Mouse (Mus musculus) heart, adult 2 months (tissue): ENCODE measurements around the gene Gabbr2. TPM values are rescaled to one million over a fixed set of nuclear protein-coding genes. Genes with fewer than 3 reads are reported as not detected.

ENCODE experiments used
- DNase-seq, 2 experiments: peaks; one replicate each; pipeline ENCODE4 v3.0.0; 2021
- H3K27ac ChIP-seq: fragments of 200-600 bp; 2 replicates; pipeline ENCODE4 v1.8.1; 2022
- H3K27me3 ChIP-seq: fragments of 200-500 bp; 2 replicates; pipeline ENCODE4 v1.6.1; 2012; ENCODE audit warnings: mild to moderate bottlenecking, low read length, inconsistent platforms, mixed read lengths; ENCODE audit not compliant: control insufficient read depth, insufficient read depth
- H3K36me3 ChIP-seq: fragments of 200-500 bp; 2 replicates; pipeline ENCODE4 v1.6.1; 2012; ENCODE audit warnings: low read length, inconsistent platforms; ENCODE audit not compliant: control insufficient read depth, insufficient read depth
- H3K4me1 ChIP-seq: fragments of 200-500 bp; 2 replicates; pipeline ENCODE4 v1.6.1; 2011; ENCODE audit warnings: low read length; ENCODE audit not compliant: control insufficient read depth, insufficient read depth
- H3K4me3 ChIP-seq: fragments of 200-600 bp; 2 replicates; pipeline ENCODE4 v1.8.1; 2022
- H3K79me2 ChIP-seq: fragments of 200-500 bp; replicated peaks from 2 replicates; pipeline ENCODE4 v1.6.1; 2012; ENCODE audit warnings: mild to moderate bottlenecking, inconsistent platforms, low read length, moderate library complexity, mixed read lengths; ENCODE audit not compliant: control insufficient read depth, insufficient read depth
- H3K9ac ChIP-seq: fragments of 200-500 bp; 2 replicates; pipeline ENCODE4 v1.6.1; 2012; ENCODE audit warnings: low read depth, mild to moderate bottlenecking, control low read depth, inconsistent platforms, low read length, mixed read lengths
- CTCF ChIP-seq: fragments of 200-600 bp; IDR thresholded peaks from 2 replicates; pipeline ENCODE4 v1.8.1; 2022; ENCODE audit warnings: antibody characterized with exemption, mild to moderate bottlenecking, moderate library complexity
- EP300 ChIP-seq: fragments of 200-500 bp; IDR thresholded peaks from 2 replicates; pipeline ENCODE4 v1.6.1; 2011; ENCODE audit warnings: low read depth, low read length, control low read depth; ENCODE audit not compliant: insufficient read depth
- POLR2A ChIP-seq: fragments of 200-500 bp; IDR thresholded peaks from 2 replicates; pipeline ENCODE4 v1.6.1; 2011; ENCODE audit warnings: mild to moderate bottlenecking, low read depth, low read length, control low read depth; ENCODE audit not compliant: insufficient read depth
- WGBS: fragments of 180-500 bp; shearing (Covaris S2); methylation state at CpG from one replicate; pipeline ENCODE4 v1.1.7; 2018; 5-methylcytosine and 5-hydroxymethylcytosine counted together
- intact Hi-C: fragments of 180-260 bp; cut with DNase I; formaldehyde crosslinking; loops from one replicate; pipeline ENCODE4 v1.15.1; 2025
- polyA plus RNA-seq: library from polyadenylated mRNA; depleted of rRNA; stranded (reverse); fragments of >200 nt; gene quantifications from 2 replicates; pipeline ENCODE4 v1.2.3, GENCODE M21; 2012
- total RNA-seq, 2 experiments: library from RNA; stranded (reverse); gene quantifications; 2 replicates each; pipeline ENCODE4 v1.2.3; 2021

The Gabbr2 gene
- total and polyA plus RNA-seq, 3 experiments, result 0.09 to 0.18 TPM; not detected in 1

GRCm38 (mm10) chr4:46837362-46837761 lies 154.3 kb downstream of the Gabbr2 start:
- Histone ChIP-seq H3K4me1 (no peaks in the 10 kb centered on the region), H3K27me3 (no peaks in the 10 kb centered on the region), H3K27ac (no peak overlapping the region), H3K9ac (no peak overlapping the region), H3K4me3 (no peak overlapping the region), H3K79me2 (no peaks in the 10 kb centered on the region), H3K36me3 (no peaks in the 10 kb centered on the region)
- no peak for TF ChIP-seq CTCF
- DNase-seq, result no peak
- intact Hi-C loops, result no loop called here
- 65% methylated on average over 7 of the region's 7 CpGs for WGBS

- Histone ChIP-seq H3K36me3 (no peaks in the 10 kb centered on the region), H3K79me2 (no peaks in the 10 kb centered on the region), H3K4me1 (no peaks in the 10 kb centered on the region), H3K4me3 (no peak overlapping the region), H3K27me3 (no peaks in the 10 kb centered on the region), H3K27ac (no peak overlapping the region), H3K9ac (no peak overlapping the region)
- no peak for TF ChIP-seq EP300
- intact Hi-C loops, result no loop called here
- no peak for DNase-seq
- 57% methylated on average over 18 of the region's 18 CpGs for WGBS
These were observed 155.6 kb downstream of the Gabbr2 start for GRCm38 (mm10) chr4:46836065-46836464.

DNA sequence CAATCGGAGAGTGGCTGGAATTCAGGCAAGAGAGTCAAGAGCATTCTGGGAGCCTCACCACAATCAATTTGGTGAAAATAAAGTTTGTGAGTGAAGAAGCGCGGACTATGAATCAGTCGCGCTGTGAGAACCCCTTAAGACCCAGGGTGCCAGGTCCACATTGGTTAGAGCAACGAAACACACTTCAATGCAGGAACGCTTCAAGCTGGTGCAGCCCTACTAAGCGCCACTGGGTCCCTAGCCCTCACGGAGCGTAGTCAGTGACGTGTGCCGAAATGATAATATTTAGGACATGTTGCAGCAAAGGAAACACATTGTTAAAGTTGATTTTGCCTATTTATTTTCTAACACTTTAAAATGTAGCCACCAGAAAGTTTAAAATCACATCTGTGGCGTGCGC lies 156.6 kb downstream of the Gabbr2 start:
- WGBS, result 94% methylated on average over 14 of the region's 14 CpGs
- TF ChIP-seq EP300 (no peak), POLR2A (no peak)
- intact Hi-C loops, result no loop called here
- H3K4me3 ChIP-seq, result no peak overlapping the region
- H3K79me2 ChIP-seq, result no peaks in the 10 kb centered on the region
- DNase-seq, result no peak
- no peaks in the 10 kb centered on the region for H3K27me3 ChIP-seq
- H3K27ac ChIP-seq, result no peak overlapping the region
- no peaks in the 10 kb centered on the region for H3K4me1 ChIP-seq
- no peak overlapping the region for H3K9ac ChIP-seq
- H3K36me3 ChIP-seq, result no peaks in the 10 kb centered on the region

DNA sequence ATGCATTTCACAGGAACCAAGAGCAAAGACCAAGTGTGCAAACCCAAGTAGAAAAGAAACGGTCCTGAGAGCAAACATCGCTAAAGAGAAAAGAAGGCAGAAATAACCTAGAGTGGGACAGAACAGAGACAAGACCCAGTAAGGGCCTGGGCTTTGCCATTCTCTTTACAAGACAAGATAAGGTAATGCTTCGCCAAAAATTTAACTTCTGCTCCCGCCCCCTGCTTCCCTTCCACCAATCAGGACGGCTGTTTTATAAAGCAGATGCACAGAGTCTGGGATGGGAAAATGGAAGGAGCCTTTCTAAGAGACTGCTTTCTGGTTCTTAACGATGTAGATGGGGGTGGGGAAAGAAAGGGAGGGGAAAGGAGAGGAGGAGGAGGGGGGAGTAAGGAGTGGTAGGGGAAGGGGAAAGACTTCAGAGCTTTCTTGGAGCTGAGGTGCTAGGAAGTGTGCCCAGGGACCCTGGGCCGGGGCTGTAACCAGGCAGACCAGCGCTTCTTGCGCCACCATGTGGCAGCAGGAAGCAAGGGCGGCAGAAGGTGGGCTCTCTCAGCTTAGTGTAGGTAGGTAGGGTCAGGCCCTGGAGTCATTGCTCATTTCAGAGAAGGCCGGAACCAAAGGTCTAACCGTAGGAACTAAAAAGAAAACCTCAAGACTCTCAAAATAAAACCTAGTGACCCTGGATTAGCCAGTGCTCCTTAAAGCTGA lies 158.7 kb downstream of the Gabbr2 start:
- H3K36me3 ChIP-seq, result no peaks in the 10 kb centered on the region
- intact Hi-C loops, result no loop called here
- no peak overlapping the region for H3K9ac ChIP-seq
- TF ChIP-seq POLR2A (no peak), CTCF (peak; percentile 41)
- no peak overlapping the region for H3K4me3 ChIP-seq
- H3K4me1 ChIP-seq, result no peaks in the 10 kb centered on the region; the same call in 1 of the 2 replicates
- no peak overlapping the region for H3K27ac ChIP-seq
- no peaks in the 10 kb centered on the region for H3K79me2 ChIP-seq
- no peaks in the 10 kb centered on the region for H3K27me3 ChIP-seq
- 58% methylated on average over 12 of the region's 12 CpGs for WGBS
- DNase-seq, result no peak

DNA sequence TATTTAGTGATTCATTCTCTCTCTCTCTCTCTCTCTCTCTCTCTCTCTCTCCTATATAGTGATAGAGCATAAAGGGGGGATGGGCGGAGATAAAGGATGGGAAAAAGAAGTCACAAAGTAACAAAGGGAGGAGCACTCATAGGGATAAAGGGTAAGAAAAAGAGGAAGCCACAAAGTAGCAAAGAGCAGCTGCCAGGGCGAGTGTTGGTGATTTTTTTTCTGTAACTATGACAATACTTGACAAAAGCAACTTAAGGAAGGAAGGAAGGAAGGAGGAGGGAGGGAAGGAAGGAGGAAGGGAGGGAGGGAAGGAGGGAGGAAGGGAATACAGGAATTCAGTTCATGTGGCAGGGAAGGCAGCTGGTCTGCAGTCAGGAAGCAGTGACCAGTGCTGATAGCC lies 162.0 kb downstream of the Gabbr2 start:
- TF ChIP-seq POLR2A, result no peak
- no peak for TF ChIP-seq CTCF
- no peak for TF ChIP-seq EP300
- H3K4me1 ChIP-seq, result no peaks in the 10 kb centered on the region; the same call in 1 of the 2 replicates
- no peak overlapping the region for H3K27ac ChIP-seq
- H3K79me2 ChIP-seq, result no peaks in the 10 kb centered on the region
- H3K36me3 ChIP-seq, result no peaks in the 10 kb centered on the region
- H3K4me3 ChIP-seq, result no peak overlapping the region
- intact Hi-C loops, result no loop called here
- H3K9ac ChIP-seq, result no peak overlapping the region
- DNase-seq, result no peak
- WGBS, result 38% methylated on average over 2 of the region's 2 CpGs
- H3K27me3 ChIP-seq, result no peaks in the 10 kb centered on the region

GRCm38 (mm10) chr4:46828141-46828571 lies 163.5 kb downstream of the Gabbr2 start:
- no peak for DNase-seq
- Histone ChIP-seq H3K36me3 (no peaks in the 10 kb centered on the region), H3K27ac (no peak overlapping the region), H3K4me3 (no peak overlapping the region), H3K27me3 (no peaks in the 10 kb centered on the region), H3K79me2 (no peaks in the 10 kb centered on the region), H3K4me1 (no peaks in the 10 kb centered on the region; the same call in 1 of the 2 replicates), H3K9ac (no peak overlapping the region)
- 79% methylated on average over 5 of the region's 5 CpGs for WGBS
- intact Hi-C loops, result no loop called here
- TF ChIP-seq CTCF, result no peak
- no peak for TF ChIP-seq POLR2A
- TF ChIP-seq EP300, result no peak
